Mouse (Mus musculus) G1E-ER4 (cell line): ENCODE measurements at regions not wholly inside any gene's neighbourhood (a gene's known extent, or its start where the extent isn't known, plus 50 kb on each side); places are given as distances from the start of the nearest gene placed in this dataset.

Source experiments
- GATA1 ChIP-seq: IDR thresholded peaks from one replicate; pipeline ENCODE4 v1.8.0; 2012; ENCODE audit warnings: low read length, inconsistent platforms

DNA sequence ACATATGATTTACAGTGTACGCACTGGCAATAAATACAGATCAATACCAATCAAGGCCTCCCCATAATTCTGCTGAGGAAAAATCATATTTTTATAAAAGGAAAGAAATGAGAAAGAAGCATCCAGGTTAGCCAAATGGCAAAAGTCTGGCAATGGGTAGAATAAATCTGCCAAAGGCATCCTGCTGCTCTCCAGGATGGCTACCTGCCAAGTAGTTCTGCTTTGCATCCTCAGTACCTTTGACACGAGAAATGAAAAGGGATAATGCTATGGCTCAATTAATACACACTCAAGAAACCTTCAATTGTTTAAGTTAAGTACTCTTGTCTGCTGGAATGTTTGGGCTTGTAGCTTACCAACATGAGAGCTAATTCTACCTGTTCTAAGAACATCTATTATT lies 451.2 kb upstream of the Marcks start:
- no peak for TF ChIP-seq GATA1

DNA sequence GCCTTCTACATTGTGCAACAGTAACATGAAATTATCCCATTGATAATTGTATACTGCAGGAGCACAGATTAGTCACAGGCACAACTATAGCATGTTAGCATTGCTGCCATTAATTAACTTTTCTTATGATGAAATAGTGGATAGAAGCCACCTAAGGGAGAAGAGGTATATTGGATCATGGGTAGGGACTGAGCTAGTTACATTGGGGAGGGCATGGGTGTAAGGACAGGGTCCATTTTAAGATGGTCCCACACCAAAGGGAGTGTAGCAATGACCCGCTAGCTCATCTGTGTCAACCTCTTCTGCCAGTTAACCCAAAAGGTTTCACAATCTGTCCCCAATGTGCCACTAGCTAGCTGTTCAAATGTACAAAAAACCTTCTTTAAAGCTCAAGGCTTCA lies 450.3 kb upstream of the Marcks start:
- no peak for TF ChIP-seq GATA1

DNA sequence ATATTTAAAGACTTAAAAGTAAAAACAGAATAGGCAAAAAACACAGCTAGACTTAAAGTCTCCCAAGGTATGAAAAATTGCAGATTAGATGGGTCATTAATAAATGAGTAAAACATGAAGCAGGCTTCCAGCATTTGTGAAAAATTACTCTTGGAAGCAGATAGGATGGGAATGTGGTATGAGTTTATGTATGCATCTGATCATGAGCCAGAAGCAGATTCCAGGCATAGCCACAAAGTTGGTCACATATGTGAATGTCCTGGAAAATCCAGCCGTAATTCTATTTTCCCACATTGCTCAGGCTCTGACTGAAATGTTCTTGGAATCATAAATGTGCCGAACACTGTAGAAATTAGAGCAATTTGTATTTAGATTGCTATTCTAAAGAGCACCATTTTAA lies 432.5 kb upstream of the Marcks start:
- no peak for TF ChIP-seq GATA1

DNA sequence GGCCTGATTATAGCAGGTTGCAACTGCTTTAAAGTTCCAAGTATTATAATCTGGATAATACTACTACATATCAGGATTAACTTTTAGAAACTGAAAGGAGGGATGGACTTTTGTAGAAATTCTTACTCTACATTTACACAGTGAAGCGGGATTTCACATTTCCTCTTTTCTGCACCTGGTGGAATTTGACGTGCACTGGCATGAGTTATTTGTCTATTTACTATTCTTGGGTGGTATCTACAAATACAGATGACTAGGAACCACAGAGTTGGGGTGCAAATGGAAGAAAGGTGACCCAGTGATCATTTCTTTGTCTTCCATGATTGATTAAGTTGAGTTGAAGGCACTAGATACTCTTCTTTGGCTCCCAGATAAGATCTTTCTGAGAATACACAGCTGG lies 423.0 kb upstream of the Marcks start:
- no peak for TF ChIP-seq GATA1

DNA sequence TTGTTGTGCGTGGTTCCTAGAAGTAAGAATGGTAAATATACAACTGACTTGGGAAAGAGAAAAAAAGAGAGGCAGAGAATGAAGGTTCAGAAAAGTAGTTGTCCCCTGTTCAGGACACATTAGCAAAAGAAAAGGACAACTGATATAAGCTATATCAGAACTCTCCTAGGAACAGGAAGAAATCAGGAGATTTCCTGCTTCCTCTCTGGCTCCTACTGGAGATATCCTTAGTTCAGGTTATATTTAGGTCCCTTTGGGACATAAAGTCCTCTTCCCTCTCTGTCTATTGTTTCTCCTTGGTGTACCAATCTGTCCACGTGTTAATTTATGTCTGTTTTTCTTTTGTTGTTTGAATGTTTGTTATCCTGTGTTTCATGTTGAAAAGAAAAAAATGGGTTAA lies 410.7 kb upstream of the Marcks start:
- TF ChIP-seq GATA1 = no peak

DNA sequence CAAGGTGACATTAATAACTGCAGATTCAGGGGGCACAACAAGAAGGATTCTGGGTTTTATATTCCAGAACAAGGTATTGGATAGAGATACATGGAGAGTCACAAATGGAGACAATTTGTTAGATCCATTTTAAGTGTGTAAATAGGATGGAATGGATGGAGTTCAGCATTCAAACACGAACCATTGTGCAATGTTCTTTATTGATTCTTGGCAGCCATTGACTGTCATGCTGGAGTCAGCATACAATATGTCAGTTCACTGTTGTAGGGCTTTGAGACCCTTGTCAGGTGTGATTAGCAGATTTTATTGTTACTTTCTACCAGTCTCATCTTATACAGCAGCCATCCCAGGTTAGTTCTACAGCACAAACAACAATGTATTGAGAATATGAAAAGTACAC lies 402.0 kb upstream of the Marcks start:
- TF ChIP-seq GATA1 = no peak

DNA sequence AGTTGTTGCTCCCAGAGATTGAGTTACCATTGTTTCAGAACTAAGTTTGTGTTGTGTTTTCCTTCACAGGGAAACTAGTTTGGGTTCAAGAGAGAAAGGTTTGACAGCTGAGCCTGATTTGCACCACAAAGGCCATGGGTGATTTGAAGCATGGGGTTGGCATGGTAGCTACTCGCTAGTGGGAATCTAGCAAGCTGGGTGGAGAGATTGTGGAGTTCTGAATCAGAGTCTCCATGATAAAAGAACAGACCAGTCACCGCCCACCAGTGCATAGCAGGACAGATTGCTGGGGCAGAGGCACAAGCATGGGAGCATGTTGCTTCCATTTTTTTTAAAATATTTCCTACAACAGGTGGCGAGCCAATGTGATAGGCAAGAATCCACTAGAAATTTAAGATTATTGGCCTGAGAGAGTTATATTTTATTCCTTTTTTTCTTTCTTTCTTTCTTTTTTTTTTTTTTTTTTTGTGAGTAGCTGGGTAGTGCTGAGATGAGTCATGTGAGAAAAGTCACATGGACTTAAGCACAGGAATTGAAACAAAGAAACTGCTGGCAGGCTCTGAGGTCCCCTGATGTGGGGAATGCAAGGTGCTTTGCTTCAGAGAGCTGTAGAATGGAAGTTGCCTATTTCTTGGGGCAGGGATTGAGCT lies 367.4 kb upstream of the Marcks start:
- TF ChIP-seq GATA1 = no peak

DNA sequence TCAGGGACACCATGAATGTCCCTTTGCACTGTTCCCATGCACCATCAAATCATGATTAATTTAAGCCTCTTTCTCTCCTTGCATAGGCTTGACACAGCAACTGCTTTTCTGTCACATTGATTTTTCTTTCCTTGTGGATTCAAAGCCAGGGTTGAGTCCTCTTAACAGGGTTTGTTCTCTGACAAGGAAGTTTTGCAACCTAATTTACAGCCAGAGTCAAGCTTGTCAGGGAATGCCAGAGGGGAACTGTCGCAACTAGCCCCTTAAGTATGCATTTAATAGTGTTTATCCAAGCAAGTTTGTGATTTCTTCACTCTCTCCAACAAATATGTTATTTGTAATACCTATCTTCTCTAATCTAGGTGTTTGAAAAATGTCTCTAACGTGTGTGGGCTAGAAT lies 365.7 kb upstream of the Marcks start:
- no peak for TF ChIP-seq GATA1

DNA sequence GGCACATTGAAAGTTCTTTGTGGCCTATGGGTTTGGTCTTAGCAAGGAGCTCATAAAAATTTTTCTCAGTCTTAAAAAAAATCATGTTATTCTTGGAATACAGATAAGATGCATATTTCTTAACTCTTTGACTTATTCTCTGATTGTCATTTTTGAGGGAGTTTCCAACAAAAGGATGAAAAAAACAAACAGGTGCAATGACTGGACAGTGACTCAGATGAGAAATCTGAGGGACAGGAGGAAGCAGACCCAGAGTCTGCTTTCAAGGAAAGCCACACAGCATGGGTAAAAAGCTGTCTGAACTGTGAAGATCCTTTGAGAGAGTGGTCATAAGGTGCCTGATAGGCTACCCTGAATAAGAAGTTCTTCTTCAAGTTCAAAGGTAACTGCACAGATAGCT lies 363.8 kb upstream of the Marcks start:
- no peak for TF ChIP-seq GATA1

DNA sequence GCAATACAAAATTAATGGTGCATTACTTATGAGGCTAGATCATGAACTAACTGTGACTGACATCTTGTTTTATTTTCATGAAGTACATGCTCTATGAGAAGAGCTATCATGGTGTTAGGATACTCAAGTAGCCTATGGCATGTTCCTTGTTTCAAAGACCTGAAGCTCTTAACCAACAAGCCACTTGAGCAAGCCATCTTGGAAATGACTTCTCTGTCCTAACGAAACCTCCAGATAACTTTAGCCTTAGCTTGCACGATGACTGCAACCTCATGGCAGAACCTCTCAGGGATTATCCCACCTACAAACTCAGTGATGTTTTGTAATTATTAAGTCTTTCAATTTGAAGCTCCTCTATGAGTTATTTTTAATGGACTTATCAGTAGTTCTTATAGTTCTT lies 362.3 kb upstream of the Marcks start:
- no peak for TF ChIP-seq GATA1

DNA sequence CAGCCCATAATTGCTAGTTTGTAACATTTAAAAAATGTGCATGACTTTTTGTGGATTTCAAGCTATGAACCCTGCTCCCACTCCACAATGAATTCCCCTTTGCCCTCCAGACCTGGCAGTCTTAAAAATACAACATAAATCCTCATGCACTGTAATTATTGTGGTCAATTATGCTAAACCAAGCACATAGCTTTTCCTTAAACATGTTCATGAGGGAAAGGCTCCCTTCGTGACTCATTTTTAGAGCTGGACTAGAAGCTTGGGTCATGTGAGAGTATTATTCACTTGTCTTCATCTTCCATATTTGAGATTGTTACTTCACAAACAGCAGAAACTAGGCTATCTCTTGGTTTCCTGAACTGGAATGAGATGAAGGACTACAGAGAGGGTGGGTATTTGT lies 356.7 kb upstream of the Marcks start:
- no peak for TF ChIP-seq GATA1

DNA sequence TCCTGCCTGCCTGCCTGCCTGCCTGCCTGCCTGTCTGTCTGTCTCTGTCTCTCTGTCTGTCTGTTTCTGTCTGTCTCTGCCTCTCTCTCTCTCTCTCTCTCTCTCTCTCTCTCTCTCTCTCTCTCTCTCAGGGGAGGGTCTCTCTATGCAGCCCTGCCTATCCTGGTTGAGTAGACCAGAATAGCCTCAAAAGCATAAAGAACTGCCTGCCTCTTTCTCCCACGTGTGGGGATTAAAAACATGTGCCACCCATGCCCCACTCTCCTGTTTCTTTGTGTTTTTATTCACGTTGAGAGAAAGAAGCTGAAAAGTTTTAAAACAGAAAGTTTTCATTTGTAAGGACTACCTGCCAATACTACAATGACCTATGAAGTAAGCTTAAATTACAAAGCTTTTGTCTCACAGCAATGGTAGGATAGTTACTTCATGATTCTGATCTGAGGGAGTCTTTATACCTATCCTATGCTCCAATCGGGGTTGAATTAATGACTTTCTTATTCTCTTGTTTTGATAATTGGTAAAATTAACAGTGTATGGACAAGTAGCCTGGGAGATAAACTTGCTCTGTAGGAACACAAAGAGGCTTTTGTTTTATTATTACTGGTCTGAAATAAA lies 355.9 kb upstream of the Marcks start:
- no peak for TF ChIP-seq GATA1

DNA sequence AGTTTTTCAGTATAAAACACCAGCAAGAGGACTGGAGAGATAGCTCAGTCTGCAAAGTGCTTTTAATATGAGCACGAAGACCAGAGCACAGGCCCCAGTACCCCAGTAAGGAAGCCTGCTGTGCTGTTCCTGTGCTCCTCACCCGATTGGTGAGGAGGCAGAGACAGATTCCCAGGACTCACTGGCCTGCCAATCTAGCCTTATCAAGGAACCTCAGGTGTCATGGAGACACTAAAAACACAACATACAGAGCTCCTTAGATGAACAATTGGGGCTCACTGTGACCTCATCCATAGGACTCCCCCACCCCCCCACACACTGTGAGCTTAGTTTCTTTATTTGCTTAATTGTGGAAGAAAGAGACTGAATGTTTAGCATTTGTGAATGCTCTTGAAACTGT lies 355.4 kb upstream of the Marcks start:
- no peak for TF ChIP-seq GATA1

DNA sequence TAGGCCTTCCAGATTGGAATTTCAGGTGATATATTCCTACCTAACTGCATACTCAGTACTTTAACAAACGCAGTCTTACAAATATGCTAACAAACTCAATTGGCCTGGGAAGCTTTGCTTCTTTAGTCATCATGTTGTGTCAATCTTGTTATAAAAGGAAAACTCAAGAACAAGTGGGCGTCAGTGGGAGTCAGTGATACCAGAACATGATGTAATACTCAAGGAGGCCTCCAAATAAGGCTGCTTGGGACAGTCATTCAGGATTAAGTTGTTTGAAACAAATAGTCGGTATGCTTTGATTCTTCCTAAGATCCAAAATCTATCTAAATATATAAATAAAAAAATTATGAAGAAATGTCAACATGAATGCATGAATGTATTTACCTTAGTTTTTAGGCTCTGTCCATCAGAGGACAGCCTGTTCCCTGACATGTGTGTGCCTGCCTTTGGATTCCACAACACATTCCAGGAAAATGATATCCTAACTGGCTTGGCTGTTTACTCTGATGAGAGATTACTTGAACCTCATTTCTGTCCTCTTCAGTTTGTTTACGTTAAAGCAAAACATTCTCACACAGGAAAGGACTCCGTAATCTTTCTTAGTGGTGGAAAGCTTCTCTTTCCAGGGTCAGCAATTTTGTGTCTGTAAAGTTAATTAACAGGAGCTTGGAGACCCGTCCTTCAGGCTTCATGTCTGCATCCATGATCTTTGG lies 345.7 kb upstream of the Marcks start:
- TF ChIP-seq GATA1 = no peak

DNA sequence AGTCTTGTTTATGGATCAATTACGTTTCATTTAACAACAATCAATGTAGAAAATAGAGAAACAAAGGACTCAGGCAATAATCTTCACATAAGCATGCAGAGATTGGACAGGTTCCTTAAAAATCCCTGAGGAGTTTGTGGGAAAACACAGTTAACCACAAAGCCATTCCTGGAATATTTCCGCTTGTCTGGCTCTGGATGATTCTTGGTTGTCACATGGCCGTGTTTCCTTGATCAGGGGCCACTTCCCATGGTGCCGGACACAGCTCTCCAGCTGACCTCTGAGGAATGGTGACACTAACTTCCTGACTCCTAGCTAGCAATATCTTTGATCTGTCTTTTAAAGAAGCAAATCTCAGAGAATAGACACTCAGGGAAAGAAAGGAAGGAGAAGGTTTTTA lies 344.8 kb upstream of the Marcks start:
- no peak for TF ChIP-seq GATA1

DNA sequence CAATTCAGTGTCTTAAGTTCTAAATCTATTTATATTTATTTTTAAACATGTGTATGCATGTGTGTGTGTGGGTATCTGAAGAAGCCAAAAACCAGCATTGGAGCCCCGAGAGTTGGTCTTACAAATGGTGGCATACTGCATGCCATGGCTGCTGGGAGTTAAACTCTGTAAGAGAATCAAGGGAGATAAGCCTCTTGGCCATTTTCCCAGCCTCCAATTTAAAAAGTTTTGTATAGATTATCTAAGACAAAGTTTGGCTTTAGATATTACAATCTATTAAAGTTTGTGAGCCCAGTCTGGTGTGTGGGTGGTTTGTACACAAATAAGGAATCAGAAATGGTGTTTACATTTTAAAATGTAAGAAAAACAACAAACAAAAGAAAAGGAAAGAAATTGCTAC lies 343.2 kb upstream of the Marcks start:
- no peak for TF ChIP-seq GATA1

DNA sequence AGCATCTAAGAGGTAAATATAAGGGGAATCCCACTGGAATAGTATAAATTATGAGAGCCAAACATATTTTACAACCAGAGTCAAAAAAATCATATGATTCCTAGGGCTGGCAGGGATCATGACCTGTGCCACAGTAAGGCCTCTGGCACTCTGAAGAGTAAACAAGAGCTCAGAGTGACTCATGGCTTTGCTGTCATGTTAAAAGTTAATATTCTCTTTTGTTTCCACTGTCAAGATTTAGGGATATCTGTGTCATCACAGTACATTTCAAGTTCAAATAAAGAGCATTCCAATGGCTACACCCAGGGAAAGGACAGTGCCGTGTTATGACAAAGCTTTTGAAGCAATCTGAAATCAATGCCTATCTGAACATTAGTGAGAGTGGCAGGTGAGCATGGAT lies 341.6 kb upstream of the Marcks start:
- no peak for TF ChIP-seq GATA1

DNA sequence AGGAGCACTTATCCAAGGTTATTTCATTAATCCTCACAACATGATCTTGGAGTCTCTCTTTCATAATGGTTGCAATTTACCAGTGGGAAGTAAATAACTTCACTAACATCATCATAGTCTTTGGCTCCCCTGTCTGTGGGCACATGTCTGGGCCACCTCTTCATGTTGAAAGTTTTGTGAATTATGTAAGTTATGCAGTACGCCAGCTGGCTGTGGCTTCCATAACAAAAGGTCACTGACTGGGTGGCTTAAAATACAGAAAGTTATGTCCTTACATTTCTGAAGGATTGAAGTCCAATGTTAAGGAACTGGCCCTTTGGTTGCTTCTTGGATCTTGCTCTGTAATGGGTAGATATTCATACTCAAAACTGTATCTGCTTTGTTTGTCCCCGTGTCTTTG lies 339.4 kb upstream of the Marcks start:
- no peak for TF ChIP-seq GATA1
